Mouse (Mus musculus): ENCODE measurements around the gene Nr6a1.

Gene Nr6a1

GRCm38 (mm10) chr2:38781945-38782720, 145.4 kb downstream of the Nr6a1 start:
- DNase-seq (ENCODE audit: low spot score), result peak; percentile 90

GRCm38 (mm10) chr2:38779939-38780338, 147.5 kb downstream of the Nr6a1 start:
- no peak for DNase-seq (ENCODE audit: low spot score)

GRCm38 (mm10) chr2:38777326-38777725, 150.2 kb downstream of the Nr6a1 start:
- no peak for DNase-seq (ENCODE audit: low spot score)

- no peak for DNase-seq (ENCODE audit: low spot score)
Observed at GRCm38 (mm10) chr2:38774936-38775335, 152.6 kb downstream of the Nr6a1 start.

- peak; percentile 74 for DNase-seq (ENCODE audit: low spot score)
Observed at GRCm38 (mm10) chr2:38771478-38771797, 156.1 kb downstream of the Nr6a1 start.

GRCm38 (mm10) chr2:38770772-38771477, 156.6 kb downstream of the Nr6a1 start:
- no peak for DNase-seq (ENCODE audit: low spot score)

GRCm38 (mm10) chr2:38767177-38767931, 160.1 kb downstream of the Nr6a1 start:
- peak; percentile 20 for DNase-seq (ENCODE audit: low spot score)

- no peak for DNase-seq (ENCODE audit: low spot score)
Observed at GRCm38 (mm10) chr2:38739847-38740246, 187.6 kb downstream of the Nr6a1 start.

- DNase-seq (ENCODE audit: low spot score), result peak; percentile 92
Observed at GRCm38 (mm10) chr2:38739410-38739809, 188.1 kb downstream of the Nr6a1 start.

- no peak for DNase-seq (ENCODE audit: low spot score)
Observed at GRCm38 (mm10) chr2:38738601-38739301, 188.7 kb downstream of the Nr6a1 start.

GRCm38 (mm10) chr2:38735740-38736139, 191.7 kb downstream of the Nr6a1 start:
- no peak for DNase-seq (ENCODE audit: low spot score)

- DNase-seq (ENCODE audit: low spot score), result no peak
Observed at GRCm38 (mm10) chr2:38734721-38735120, 192.8 kb downstream of the Nr6a1 start.

- no peak for DNase-seq (ENCODE audit: low spot score)
Observed at GRCm38 (mm10) chr2:38730331-38730827, 197.1 kb downstream of the Nr6a1 start.

- DNase-seq (ENCODE audit: low spot score), result no peak
Observed at GRCm38 (mm10) chr2:38725427-38725826, 202.1 kb downstream of the Nr6a1 start.

- no peak for DNase-seq (ENCODE audit: low spot score)
Observed at GRCm38 (mm10) chr2:38723378-38723777, 204.1 kb downstream of the Nr6a1 start.

GRCm38 (mm10) chr2:38722076-38722475, 205.4 kb downstream of the Nr6a1 start:
- no peak for DNase-seq (ENCODE audit: low spot score)

- DNase-seq (ENCODE audit: low spot score), result no peak
Observed at GRCm38 (mm10) chr2:38720661-38721060, 206.8 kb downstream of the Nr6a1 start.

- no peak for DNase-seq (ENCODE audit: low spot score)
Observed at GRCm38 (mm10) chr2:38719354-38719753, 208.1 kb downstream of the Nr6a1 start.

- DNase-seq (ENCODE audit: low spot score), result no peak
Observed at GRCm38 (mm10) chr2:38718676-38719075, 208.8 kb downstream of the Nr6a1 start.

- no peak for DNase-seq (ENCODE audit: low spot score)
Observed at GRCm38 (mm10) chr2:38717436-38717835, 210.1 kb downstream of the Nr6a1 start.

- no peak for DNase-seq (ENCODE audit: low spot score)
Observed at GRCm38 (mm10) chr2:38714324-38714723, 213.2 kb downstream of the Nr6a1 start, which contains the start of gene Nr5a1. Gene Nr5a1 (minus strand): TSS chr2:38714542.

- no peak for DNase-seq (ENCODE audit: low spot score)
Observed at GRCm38 (mm10) chr2:38713596-38713995, 213.9 kb downstream of the Nr6a1 start.
